Mouse (Mus musculus) MEL (cell line): ENCODE data around the gene Klrb1f. TPM values are rescaled to one million over a fixed set of nuclear protein-coding genes. Genes with fewer than 3 reads are reported as not detected.

Source experiments
- DNase-seq: peaks from one replicate; pipeline ENCODE4 v3.0.0; 2011; ENCODE audit warnings: low read depth, low spot score
- H3K27ac ChIP-seq: 2 replicates; pipeline ENCODE4 v1.5.1; 2012; ENCODE audit warnings: low read depth, mild to moderate bottlenecking, control low read depth, low read length, moderate library complexity; ENCODE audit not compliant: control insufficient read depth
- H3K27me3 ChIP-seq, 2 experiments: fragments of 150-350 bp in 1 of 2; sonication (generic) in 1 of 2; 2 replicates each; pipeline ENCODE4 v1.6.1; 2012; ENCODE audit warnings: low read length in 2 of 2, mild to moderate bottlenecking in 2 of 2, improper control_type of control experiment in 1 of 2, moderate library complexity in 1 of 2; ENCODE audit not compliant: insufficient read depth in 2 of 2, control insufficient read depth in 1 of 2
- H3K36me3 ChIP-seq, 2 experiments: 2 replicates each; pipeline ENCODE4 v1.6.1; 2012 to 2014; ENCODE audit warnings: low read length in 2 of 2, improper control_type of control experiment in 1 of 2, inconsistent platforms in 1 of 2, mild to moderate bottlenecking in 1 of 2; ENCODE audit not compliant: insufficient read depth in 2 of 2, control insufficient read depth in 1 of 2
- H3K4me1 ChIP-seq, 2 experiments: fragments of 150-350 bp in 1 of 2; sonication (generic) in 1 of 2; 2 replicates each; pipeline ENCODE4 v1.6.1; 2012; ENCODE audit warnings: low read length in 2 of 2, improper control_type of control experiment in 1 of 2, mild to moderate bottlenecking in 1 of 2; ENCODE audit not compliant: insufficient read depth in 2 of 2, control insufficient read depth in 1 of 2
- H3K4me3 ChIP-seq, 2 experiments: fragments of 150-350 bp in 1 of 2; sonication (generic) in 1 of 2; 2 replicates each; pipeline ENCODE4 v1.5.1; 2012; ENCODE audit warnings: low read depth in 2 of 2, low read length in 2 of 2, mild to moderate bottlenecking in 2 of 2, moderate library complexity in 2 of 2, control low read depth in 1 of 2, improper control_type of control experiment in 1 of 2; ENCODE audit not compliant: control insufficient read depth in 1 of 2, insufficient read depth in 1 of 2
- H3K79me2 ChIP-seq: 2 replicates; pipeline ENCODE4 v1.6.1; 2012; ENCODE audit warnings: mild to moderate bottlenecking, low read length, moderate library complexity; ENCODE audit not compliant: control insufficient read depth, poor library complexity, insufficient read depth
- H3K9ac ChIP-seq: 2 replicates; pipeline ENCODE4 v1.6.1; 2012; ENCODE audit warnings: low read depth, mild to moderate bottlenecking, control low read depth, low read length, moderate library complexity; ENCODE audit not compliant: control insufficient read depth, poor library complexity, severe bottlenecking
- H3K9me3 ChIP-seq: fragments of 150-350 bp; sonication (generic); replicated peaks from 2 replicates; pipeline ENCODE4 v1.6.1; 2012; ENCODE audit warnings: mild to moderate bottlenecking, low read length, improper control_type of control experiment, moderate library complexity; ENCODE audit not compliant: insufficient read depth
- CHD1 ChIP-seq: IDR thresholded peaks from 2 replicates; pipeline ENCODE4 v1.6.1; 2012; ENCODE audit warnings: low read depth, mild to moderate bottlenecking, inconsistent platforms, low read length, improper control_type of control experiment
- CHD2 ChIP-seq: IDR thresholded peaks from 2 replicates; pipeline ENCODE4 v1.6.1; 2011; ENCODE audit warnings: low read length, improper control_type of control experiment
- CTCF ChIP-seq, 3 experiments: IDR thresholded peaks in 2 of 3; conservative IDR thresholded peaks in 1 of 3; 2 replicates each; pipeline ENCODE4 v1.5.1; 2011 to 2012; ENCODE audit warnings: low read length in 3 of 3, low read depth in 2 of 3, mild to moderate bottlenecking in 2 of 3, improper control_type of control experiment in 1 of 3, inconsistent platforms in 1 of 3, mixed read lengths in 1 of 3, moderate library complexity in 1 of 3; ENCODE audit not compliant: control insufficient read depth in 1 of 3, insufficient read depth in 1 of 3, poor library complexity in 1 of 3, severe bottlenecking in 1 of 3
- E2F4 ChIP-seq: IDR thresholded peaks from 2 replicates; pipeline ENCODE4 v1.6.1; 2011; ENCODE audit warnings: low read depth, low read length, improper control_type of control experiment, borderline replicate concordance
- ELF1 ChIP-seq: IDR thresholded peaks from 2 replicates; pipeline ENCODE4 v1.6.1; 2014; ENCODE audit warnings: low read depth, mild to moderate bottlenecking, inconsistent platforms, low read length, improper control_type of control experiment, moderate library complexity
- GABPA ChIP-seq: IDR thresholded peaks from 2 replicates; pipeline ENCODE4 v1.6.1; 2012; ENCODE audit warnings: low read depth, mild to moderate bottlenecking, inconsistent platforms, low read length, improper control_type of control experiment, moderate library complexity
- GATA1 ChIP-seq: IDR thresholded peaks from 2 replicates; pipeline ENCODE4 v1.6.1; 2011; ENCODE audit warnings: low read depth, low read length, improper control_type of control experiment
- HCFC1 ChIP-seq: IDR thresholded peaks from 2 replicates; pipeline ENCODE4 v1.6.1; 2012; ENCODE audit warnings: low read depth, mild to moderate bottlenecking, inconsistent platforms, low read length, improper control_type of control experiment, moderate library complexity
- JUND ChIP-seq: IDR thresholded peaks from 2 replicates; pipeline ENCODE4 v1.6.1; 2011; ENCODE audit warnings: low read depth, mild to moderate bottlenecking, improper control_type of control experiment, low read length
- KAT2A ChIP-seq: conservative IDR thresholded peaks from 2 replicates; pipeline ENCODE4 v1.6.1; 2012; ENCODE audit warnings: low read depth, low read length, improper control_type of control experiment, inconsistent platforms
- MAX ChIP-seq: IDR thresholded peaks from 2 replicates; pipeline ENCODE4 v1.6.1; 2011; ENCODE audit warnings: low read length, improper control_type of control experiment
- MAZ ChIP-seq: IDR thresholded peaks from 2 replicates; pipeline ENCODE4 v1.6.1; 2012; ENCODE audit warnings: low read depth, mild to moderate bottlenecking, inconsistent platforms, low read length, improper control_type of control experiment
- MYB ChIP-seq: IDR thresholded peaks from 2 replicates; pipeline ENCODE4 v1.6.1; 2011; ENCODE audit warnings: mild to moderate bottlenecking, low read depth, low read length, improper control_type of control experiment
- MYC ChIP-seq: IDR thresholded peaks from 2 replicates; pipeline ENCODE4 v1.6.1; 2011; ENCODE audit warnings: low read depth, mild to moderate bottlenecking, low read length, improper control_type of control experiment, moderate library complexity
- NRF1 ChIP-seq: IDR thresholded peaks from 2 replicates; pipeline ENCODE4 v1.6.1; 2014; ENCODE audit warnings: low read depth, mild to moderate bottlenecking, inconsistent platforms, low read length, improper control_type of control experiment, moderate library complexity; ENCODE audit not compliant: poor library complexity, insufficient read depth, severe bottlenecking
- POLR2A ChIP-seq, 2 experiments: IDR thresholded peaks; 2 replicates each; pipeline ENCODE4 v1.6.1; 2011 to 2012; ENCODE audit warnings: low read length in 2 of 2, mild to moderate bottlenecking in 2 of 2, control low read depth in 1 of 2, improper control_type of control experiment in 1 of 2, low read depth in 1 of 2, moderate library complexity in 1 of 2; ENCODE audit not compliant: control insufficient read depth in 1 of 2, insufficient read depth in 1 of 2, poor library complexity in 1 of 2
- POLR2AphosphoS2 ChIP-seq: IDR thresholded peaks from 2 replicates; pipeline ENCODE4 v1.6.1; 2011; ENCODE audit warnings: low read length, improper control_type of control experiment
- RAD21 ChIP-seq: IDR thresholded peaks from 2 replicates; pipeline ENCODE4 v1.6.1; 2011; ENCODE audit warnings: mild to moderate bottlenecking, low read depth, low read length, improper control_type of control experiment
- SIN3A ChIP-seq: IDR thresholded peaks from 2 replicates; pipeline ENCODE4 v1.6.1; 2012; ENCODE audit warnings: low read length, improper control_type of control experiment, inconsistent platforms
- SMC3 ChIP-seq: IDR thresholded peaks from 2 replicates; pipeline ENCODE4 v1.6.1; 2011; ENCODE audit warnings: low read depth, low read length, improper control_type of control experiment
- TAL1 ChIP-seq: IDR thresholded peaks from 2 replicates; pipeline ENCODE4 v1.6.1; 2012; ENCODE audit warnings: mild to moderate bottlenecking, inconsistent platforms, low read length, moderate library complexity, mixed read lengths
- TCF12 ChIP-seq: IDR thresholded peaks from 2 replicates; pipeline ENCODE4 v1.6.1; 2014; ENCODE audit warnings: low read depth, mild to moderate bottlenecking, inconsistent platforms, low read length, improper control_type of control experiment, moderate library complexity
- USF1 ChIP-seq: IDR thresholded peaks from 2 replicates; pipeline ENCODE4 v1.6.1; 2014; ENCODE audit warnings: low read depth, mild to moderate bottlenecking, inconsistent platforms, low read length, improper control_type of control experiment, moderate library complexity
- USF2 ChIP-seq, 2 experiments: IDR thresholded peaks; 2 replicates each; pipeline ENCODE4 v1.6.1; 2011 to 2012; ENCODE audit warnings: improper control_type of control experiment in 2 of 2, low read length in 2 of 2, borderline replicate concordance in 1 of 2, inconsistent platforms in 1 of 2, low read depth in 1 of 2, mild to moderate bottlenecking in 1 of 2; ENCODE audit not compliant: insufficient read depth in 1 of 2
- ZKSCAN1 ChIP-seq: IDR thresholded peaks from 2 replicates; pipeline ENCODE4 v1.6.1; 2012; ENCODE audit warnings: low read depth, mild to moderate bottlenecking, inconsistent platforms, low read length, improper control_type of control experiment, moderate library complexity
- ZMIZ1 ChIP-seq: IDR thresholded peaks from 2 replicates; pipeline ENCODE4 v1.6.1; 2012; ENCODE audit warnings: low read depth, mild to moderate bottlenecking, inconsistent platforms, low read length, improper control_type of control experiment, moderate library complexity
- ZNF384 ChIP-seq: IDR thresholded peaks from 2 replicates; pipeline ENCODE4 v1.6.1; 2012; ENCODE audit warnings: low read depth, mild to moderate bottlenecking, inconsistent platforms, low read length, improper control_type of control experiment
- polyA plus RNA-seq, 2 experiments: library from polyadenylated mRNA; stranded (reverse) in 1 of 2; unstranded in 1 of 2; fragments of >175 nt in 1 of 2; fragments of >200 nt in 1 of 2; gene quantifications; 2 replicates each; pipeline versions ENCODE4 v1.2.1 to v1.2.4; 2012; ENCODE audit warnings: low replicate concordance in 2 of 2, low read depth in 1 of 2; ENCODE audit not compliant: insufficient read length in 2 of 2, insufficient read depth in 1 of 2, missing spikeins in 1 of 2
- total RNA-seq: library from RNA; depleted of rRNA; stranded (reverse); fragments of 300-350 nt; gene quantifications from 2 replicates; pipeline ENCODE4 v1.2.3, GENCODE M21; 2012

Klrb1f gene
- total and polyA plus RNA-seq, 3 experiments, result 0.27 to 0.52 TPM; not detected in 1

DNA sequence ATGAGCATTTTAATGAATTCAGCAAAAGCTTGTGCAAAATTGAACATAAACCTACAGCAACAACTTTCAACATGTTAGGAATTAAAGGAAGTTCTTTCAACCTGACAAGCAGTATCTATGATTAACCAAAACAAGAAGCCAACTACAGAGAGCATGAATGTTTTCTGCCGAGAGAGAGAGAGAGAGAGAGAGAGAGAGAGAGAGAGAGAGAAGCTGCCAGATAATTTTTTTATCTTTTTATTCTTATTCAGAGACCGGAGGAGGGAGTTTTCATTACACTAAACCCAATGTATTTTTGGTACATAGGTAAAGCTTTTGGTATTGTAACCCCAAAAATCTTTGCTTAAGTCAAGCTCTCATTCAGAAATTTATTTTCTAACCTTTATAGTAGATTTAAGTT is 10.7 kb upstream of the Klrb1f start (continued):
- no peak for TF ChIP-seq USF1

DNA sequence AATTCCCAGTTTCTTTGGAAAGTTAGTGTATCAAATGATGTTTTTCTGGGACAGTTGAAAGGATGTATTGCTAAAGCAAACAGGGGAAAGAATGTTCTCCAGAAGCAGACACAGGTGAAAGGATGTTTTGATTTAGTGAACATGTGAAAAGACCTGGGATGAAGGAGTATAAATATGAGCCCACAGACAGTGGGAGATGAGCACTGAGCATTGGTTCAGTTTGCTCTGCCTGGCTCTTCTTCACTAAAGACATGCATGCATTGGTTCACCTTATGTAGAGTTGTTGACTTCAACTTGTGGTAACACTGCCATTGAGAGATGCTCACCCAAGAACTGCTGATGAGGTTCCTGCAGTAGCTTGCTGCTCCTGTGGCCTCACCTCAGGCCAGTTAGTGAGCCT is 9.4 kb upstream of the Klrb1f start:
- no peaks in the 10 kb centered on the region for H3K9me3 ChIP-seq
- no peaks in the 10 kb centered on the region for H3K79me2 ChIP-seq
- H3K27me3 ChIP-seq, result no peaks in the 10 kb centered on the region
- no peak overlapping the region for H3K9ac ChIP-seq
- peaks cover 0 to 4% of the 10 kb centered on the region in 2 experiments; a peak in 1 of 4 replicates for H3K36me3 ChIP-seq
- H3K4me3 ChIP-seq, result no peak overlapping the region
- no peak for TF ChIP-seq KAT2A
- no peak for TF ChIP-seq CTCF (IDR thresholded peaks at IDR 0.05 in 2 of 3, conservative IDR thresholded peaks at IDR 0.05 in 1 of 3; ENCODE audit: control insufficient read depth in 1 of 3, insufficient read depth in 1 of 3, low read depth in 2 of 3, low read length in 3 of 3, poor library complexity in 1 of 3, severe bottlenecking in 1 of 3)
- TF ChIP-seq E2F4, result no peak
- no peak for TF ChIP-seq POLR2AphosphoS2
- TF ChIP-seq POLR2A (IDR thresholded peaks at IDR 0.05; ENCODE audit: control insufficient read depth in 1 of 2, insufficient read depth in 1 of 2, low read depth in 1 of 2, low read length in 2 of 2, poor library complexity in 1 of 2), result no peak
- TF ChIP-seq RAD21, result no peak
- no peak for TF ChIP-seq MAX
- no peak for TF ChIP-seq GABPA
- no peak for TF ChIP-seq SIN3A
- no peak for TF ChIP-seq CHD2
- TF ChIP-seq ZKSCAN1, result no peak
- TF ChIP-seq MYC, result no peak
- TF ChIP-seq MYB, result no peak
- no peak for TF ChIP-seq GATA1
- no peak for TF ChIP-seq NRF1
- TF ChIP-seq TAL1, result no peak
- TF ChIP-seq HCFC1, result no peak
- no peak for TF ChIP-seq CHD1
- TF ChIP-seq ZMIZ1, result no peak
- TF ChIP-seq SMC3, result no peak
- H3K4me1 ChIP-seq, result peaks cover 3 to 4% of the 10 kb centered on the region in 2 experiments; a peak in 3 of 4 replicates
- no peak overlapping the region for H3K27ac ChIP-seq
- no peak for DNase-seq

DNA sequence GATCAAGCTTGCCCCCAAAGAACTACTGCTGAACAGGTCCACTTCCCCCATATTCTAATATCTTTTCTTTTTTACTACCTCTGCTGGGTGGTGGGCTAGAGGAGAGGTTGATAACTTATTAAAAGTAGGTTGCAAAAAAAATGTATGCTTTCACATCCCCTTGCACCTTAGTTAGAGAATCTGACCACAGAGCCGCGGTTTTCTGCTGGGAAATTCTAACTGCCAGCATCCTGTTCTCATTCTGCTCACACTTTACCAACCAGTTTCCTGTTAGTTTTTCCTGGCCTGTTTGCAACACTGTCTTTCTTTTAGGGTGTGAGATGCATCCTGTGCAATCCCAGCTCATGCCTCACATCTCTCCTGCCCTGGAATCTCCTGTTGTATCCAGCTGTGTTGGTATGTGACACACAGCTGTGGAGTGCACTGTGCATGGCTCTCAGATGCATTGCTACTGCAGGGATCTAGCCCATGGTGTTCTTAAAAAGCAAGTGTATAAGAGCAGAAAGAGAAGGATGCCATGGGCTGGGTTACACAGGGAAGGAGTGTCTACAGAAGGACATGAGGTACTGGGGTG is 8.7 kb upstream of the Klrb1f start:
- Histone ChIP-seq H3K9me3 (no peaks in the 10 kb centered on the region), H3K4me1 (peaks cover 3 to 6% of the 10 kb centered on the region in 2 experiments; a peak in 3 of 4 replicates), H3K27me3 (no peaks in the 10 kb centered on the region), H3K4me3 (no peak overlapping the region), H3K36me3 (peaks cover 0 to 5% of the 10 kb centered on the region in 2 experiments; a peak in 2 of 4 replicates)
- TF ChIP-seq ZNF384 (no peak), NRF1 (no peak), TCF12 (no peak), MAZ (no peak), GABPA (no peak), ELF1 (no peak), CHD1 (no peak), JUND (no peak), USF2 (IDR thresholded peaks at IDR 0.05; ENCODE audit: borderline replicate concordance in 1 of 2, insufficient read depth in 1 of 2, low read depth in 1 of 2, low read length in 2 of 2) (no peak)
- TF ChIP-seq, all 39 proteins: peak for 0
- no peak for DNase-seq
- Histone ChIP-seq H3K27ac (no peak overlapping the region), H3K9ac (no peak overlapping the region), H3K79me2 (no peaks in the 10 kb centered on the region)
